Mouse (Mus musculus): ENCODE results near the gene Spta1. TPM values are rescaled to one million over a fixed set of nuclear protein-coding genes. Genes with fewer than 3 reads are reported as not detected.

Spta1 gene
- polyA plus RNA-seq, 1 experiment from 2014 or later = 1.6 TPM

Other genes starting within 250 kb of the Spta1 start
- gene Mndal, start 230.3 kb upstream of the Spta1 start, polyA plus RNA-seq (2015; fragmentation: Nextera tagmentation; extraction: Ambion mirVana) = 4.7 and 12.2 TPM in 2 replicates
- gene Ifi203, start 230.1 kb upstream of the Spta1 start, polyA plus RNA-seq (2015; fragmentation: Nextera tagmentation; extraction: Ambion mirVana) = 2.2 and 4.0 TPM in 2 replicates
- not detected in 2 replicates for gene Ifi202b, start 190.0 kb upstream of the Spta1 start, polyA plus RNA-seq (2015; fragmentation: Nextera tagmentation; extraction: Ambion mirVana)
- 1.0 and 1.5 TPM in 2 replicates for gene Ifi205, start 141.0 kb upstream of the Spta1 start, polyA plus RNA-seq (2015; fragmentation: Nextera tagmentation; extraction: Ambion mirVana)
- 0.06 TPM in 1 of 2 replicates, not detected in the other for gene Olfr433, start 132.1 kb upstream of the Spta1 start, polyA plus RNA-seq (2015; fragmentation: Nextera tagmentation; extraction: Ambion mirVana)
- not detected in 2 replicates for gene Olfr432, start 123.6 kb upstream of the Spta1 start, polyA plus RNA-seq (2015; fragmentation: Nextera tagmentation; extraction: Ambion mirVana)
- gene Olfr430, start 106.2 kb upstream of the Spta1 start, polyA plus RNA-seq (2015; fragmentation: Nextera tagmentation; extraction: Ambion mirVana) = not detected in 2 replicates
- gene Olfr429, start 88.4 kb upstream of the Spta1 start, polyA plus RNA-seq (2015; fragmentation: Nextera tagmentation; extraction: Ambion mirVana) = not detected in 2 replicates
- not detected in 2 replicates for gene Olfr427, start 75.9 kb upstream of the Spta1 start, polyA plus RNA-seq (2015; fragmentation: Nextera tagmentation; extraction: Ambion mirVana)
- not detected in 2 replicates for gene Olfr231, start 51.6 kb upstream of the Spta1 start, polyA plus RNA-seq (2015; fragmentation: Nextera tagmentation; extraction: Ambion mirVana)
- gene Olfr424, start 41.3 kb upstream of the Spta1 start, polyA plus RNA-seq (2015; fragmentation: Nextera tagmentation; extraction: Ambion mirVana) = not detected in 2 replicates
- gene Olfr420, start 17.1 kb upstream of the Spta1 start, polyA plus RNA-seq (2015; fragmentation: Nextera tagmentation; extraction: Ambion mirVana) = not detected in 2 replicates
- gene Olfr419, start 79.3 kb downstream of the Spta1 start, polyA plus RNA-seq (2015; fragmentation: Nextera tagmentation; extraction: Ambion mirVana) = not detected in 2 replicates
- gene Mptx1, start 157.7 kb downstream of the Spta1 start, polyA plus RNA-seq (2015; fragmentation: Nextera tagmentation; extraction: Ambion mirVana) = not detected in 2 replicates
- gene Olfr417, start 192.3 kb downstream of the Spta1 start, polyA plus RNA-seq (2015; fragmentation: Nextera tagmentation; extraction: Ambion mirVana) = not detected in 2 replicates
- gene Olfr248, start 218.3 kb downstream of the Spta1 start, polyA plus RNA-seq (2015; fragmentation: Nextera tagmentation; extraction: Ambion mirVana) = not detected in 2 replicates